Mouse (Mus musculus) stomach, postnatal 0 days (tissue): ENCODE measurements at regions not wholly inside any gene's neighbourhood (a gene's known extent, or its start where the extent isn't known, plus 50 kb on each side); places are given as distances from the start of the nearest gene placed in this dataset.

Experiments used
- CTCF ChIP-seq: IDR thresholded peaks from 2 replicates; pipeline ENCODE4 v1.5.1; 2016; ENCODE audit warnings: antibody characterized with exemption, low read depth, mild to moderate bottlenecking, moderate library complexity
- EP300 ChIP-seq: optimal IDR thresholded peaks from 2 replicates; pipeline ENCODE3; 2016; ENCODE audit warnings: antibody characterized with exemption

DNA sequence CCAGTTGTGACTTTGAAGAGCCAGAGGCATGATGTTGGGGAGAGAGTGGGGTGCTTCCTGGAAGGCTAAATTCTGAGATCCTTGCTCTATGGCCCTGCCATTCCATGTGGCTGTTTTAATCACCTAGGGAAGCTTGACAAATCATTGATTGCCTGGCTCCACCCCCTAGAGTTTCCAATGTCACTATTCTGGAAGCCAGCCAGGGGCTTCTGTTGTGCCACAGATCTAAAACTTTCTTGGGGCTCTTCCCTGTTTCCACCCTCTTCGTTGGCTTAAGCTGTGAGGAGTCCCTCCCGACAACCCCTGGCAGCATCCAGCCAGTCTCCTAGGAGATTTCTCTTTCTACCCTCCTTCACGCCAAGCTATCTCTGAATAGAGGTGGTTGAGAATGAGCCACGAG is 92.5 kb downstream of the Tex36 start:
- TF ChIP-seq EP300, result no peak
- TF ChIP-seq CTCF, result no peak
